Mouse (Mus musculus): ENCODE measurements around the gene Mrps15. TPM values are rescaled to one million over a fixed set of nuclear protein-coding genes. Genes with fewer than 3 reads are reported as not detected.
"Not testable (repeated sequence)": the region's sequence is repeated elsewhere in the genome, so short reads cannot be mapped to it uniquely, and the experiment has no call there.

Mrps15 gene
- total RNA-seq, 2 experiments from 2014 or later: 78.7 to 80.8 TPM

DNA sequence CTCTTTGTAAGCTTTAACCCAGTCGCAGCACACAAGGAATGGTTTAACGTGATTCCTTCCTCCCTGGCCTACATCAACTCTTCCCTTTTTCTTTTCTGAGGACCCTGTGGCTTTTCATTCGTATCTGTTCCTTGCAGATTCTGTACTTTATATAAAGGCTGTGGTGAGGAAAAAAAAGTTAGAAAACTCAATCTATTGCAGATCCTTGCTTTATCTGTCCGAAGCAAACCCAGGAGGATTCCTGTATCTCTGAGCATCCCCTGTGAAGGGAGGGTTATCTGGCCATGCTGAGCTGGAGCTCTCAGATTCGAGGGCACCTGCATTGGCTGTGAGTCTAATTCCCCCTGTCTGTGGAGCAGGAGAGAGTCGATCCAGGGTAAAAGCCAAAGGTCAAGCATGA, 22.1 kb downstream of the Mrps15 start:
- no peak for DNase-seq

DNA sequence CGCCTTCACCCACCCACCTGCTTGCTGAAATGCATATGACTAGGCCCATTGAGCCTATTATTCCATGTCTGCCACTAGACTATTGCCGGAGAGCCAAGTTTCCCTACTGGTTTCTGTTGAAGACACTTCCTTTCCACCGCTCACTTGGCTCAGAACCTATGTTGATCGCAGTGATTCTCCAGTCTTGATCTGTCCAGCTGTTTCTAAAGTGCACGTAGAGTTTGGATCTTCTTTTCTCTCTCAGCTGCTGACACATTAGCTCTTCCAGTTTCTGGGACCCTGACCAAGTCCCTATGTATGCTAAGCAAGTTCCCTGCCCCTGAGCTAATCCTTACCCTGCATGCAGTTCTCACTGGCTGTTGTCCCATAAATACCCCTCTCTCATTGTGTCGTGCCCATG, 31.1 kb downstream of the Mrps15 start:
- DNase-seq: no peak

DNA sequence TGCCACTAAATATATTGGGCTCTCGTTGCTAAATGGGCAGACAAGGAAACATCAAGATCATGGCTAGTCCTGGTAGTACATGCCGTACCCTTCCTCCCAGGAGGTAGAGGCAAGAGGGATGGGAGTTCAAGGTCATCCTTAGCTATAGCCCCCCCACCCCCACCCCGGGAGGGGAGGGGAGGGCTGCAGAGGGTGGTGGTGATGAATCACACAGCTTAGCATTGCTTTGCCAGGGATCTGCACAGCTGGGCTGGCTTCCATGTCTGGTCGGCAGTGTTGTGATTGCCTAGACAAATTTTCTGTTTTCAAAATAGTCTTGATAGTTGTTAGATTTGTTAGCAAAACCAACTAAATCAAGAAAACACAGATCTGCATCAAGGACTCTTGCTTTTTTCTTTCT, 32.5 kb downstream of the Mrps15 start:
- DNase-seq: peak in 1 of 2 experiments; percentile 21

DNA sequence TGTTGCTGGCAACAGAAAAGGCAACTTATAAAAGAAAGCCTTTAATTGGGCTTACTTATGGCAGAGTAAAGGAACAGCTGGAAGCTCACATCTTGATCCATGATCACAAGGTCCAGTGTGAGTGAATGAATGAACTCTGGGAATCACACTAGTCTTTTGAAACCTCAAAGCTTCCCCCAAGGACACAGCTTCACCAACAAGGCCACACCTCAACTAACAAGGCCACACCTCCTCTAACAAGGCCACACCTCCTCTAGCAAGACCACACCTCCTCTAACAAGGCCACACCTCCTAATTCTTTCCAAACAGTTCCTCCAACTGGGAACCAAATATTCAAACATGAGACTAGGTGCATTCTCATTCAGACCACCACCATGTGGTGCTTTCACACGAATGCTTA, 34.9 kb downstream of the Mrps15 start:
- DNase-seq: no peak

DNA sequence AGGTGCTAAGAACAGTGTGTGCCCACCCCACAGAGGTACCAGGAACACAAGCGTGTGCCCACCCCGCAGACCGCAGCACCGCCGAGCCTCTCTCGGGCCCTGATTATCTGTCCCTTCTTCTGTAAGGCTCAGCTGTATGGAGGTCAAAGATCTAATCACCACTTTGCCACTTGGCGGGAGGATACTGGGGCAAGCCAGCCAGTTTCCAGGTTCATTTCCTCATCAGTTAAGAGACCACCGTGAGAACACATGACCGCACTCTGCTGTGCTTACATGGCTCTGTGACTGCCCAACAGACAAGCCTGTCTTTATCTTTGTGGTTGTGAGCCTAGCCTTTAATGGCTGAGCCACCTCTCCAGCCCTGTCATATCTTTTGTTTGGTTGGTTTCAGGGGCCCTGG, 36.3 kb downstream of the Mrps15 start:
- DNase-seq: no peak

DNA sequence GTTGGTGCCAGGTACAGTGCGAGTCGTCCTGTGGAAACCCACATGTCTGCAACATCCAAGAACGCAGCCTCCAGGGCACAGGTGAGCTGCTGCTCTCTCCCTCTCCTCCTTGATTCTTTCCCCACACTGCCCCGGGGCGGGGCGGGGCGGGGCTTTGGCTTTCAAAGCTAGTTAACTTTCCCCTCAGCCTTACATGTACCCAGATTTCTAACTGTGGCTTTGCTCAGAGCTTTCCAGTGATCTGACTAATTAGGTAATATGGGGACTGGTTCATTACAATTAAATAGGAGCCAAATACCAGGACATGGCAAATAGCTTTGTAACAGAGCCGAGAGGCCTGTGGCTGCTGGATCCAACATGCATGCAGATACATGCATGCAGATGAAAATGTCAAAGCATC, 37.7 kb downstream of the Mrps15 start:
- DNase-seq: no peak

DNA sequence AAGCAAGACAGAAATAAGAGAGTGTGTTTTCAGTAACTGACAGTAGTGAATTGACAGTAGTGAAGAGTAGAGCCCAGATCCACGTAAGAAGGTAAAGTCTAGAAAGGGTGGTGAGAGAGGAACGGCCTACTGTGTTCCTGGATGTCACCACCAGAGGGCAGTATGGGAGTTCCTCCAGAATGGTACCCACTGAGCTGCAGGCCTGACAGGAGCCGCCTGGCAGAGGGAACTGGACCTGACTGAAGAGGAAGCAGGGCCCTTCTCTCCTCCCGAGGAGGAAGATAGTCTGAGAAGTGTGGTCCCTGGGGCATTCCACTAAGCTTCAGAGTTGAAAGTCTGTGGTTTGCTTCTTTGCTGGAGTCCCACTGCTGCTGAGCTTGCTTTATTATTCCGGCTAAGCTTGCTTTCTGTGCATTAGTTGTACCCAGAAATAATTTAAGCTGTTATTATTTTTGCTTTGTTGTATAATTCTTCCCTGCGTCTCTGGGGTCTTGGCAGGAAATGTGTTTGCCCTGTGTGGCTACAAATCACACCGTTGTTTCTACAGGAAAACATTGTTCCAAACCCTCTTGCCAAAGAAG, 39.4 kb downstream of the Mrps15 start:
- DNase-seq: peak; percentile 87 to 88

DNA sequence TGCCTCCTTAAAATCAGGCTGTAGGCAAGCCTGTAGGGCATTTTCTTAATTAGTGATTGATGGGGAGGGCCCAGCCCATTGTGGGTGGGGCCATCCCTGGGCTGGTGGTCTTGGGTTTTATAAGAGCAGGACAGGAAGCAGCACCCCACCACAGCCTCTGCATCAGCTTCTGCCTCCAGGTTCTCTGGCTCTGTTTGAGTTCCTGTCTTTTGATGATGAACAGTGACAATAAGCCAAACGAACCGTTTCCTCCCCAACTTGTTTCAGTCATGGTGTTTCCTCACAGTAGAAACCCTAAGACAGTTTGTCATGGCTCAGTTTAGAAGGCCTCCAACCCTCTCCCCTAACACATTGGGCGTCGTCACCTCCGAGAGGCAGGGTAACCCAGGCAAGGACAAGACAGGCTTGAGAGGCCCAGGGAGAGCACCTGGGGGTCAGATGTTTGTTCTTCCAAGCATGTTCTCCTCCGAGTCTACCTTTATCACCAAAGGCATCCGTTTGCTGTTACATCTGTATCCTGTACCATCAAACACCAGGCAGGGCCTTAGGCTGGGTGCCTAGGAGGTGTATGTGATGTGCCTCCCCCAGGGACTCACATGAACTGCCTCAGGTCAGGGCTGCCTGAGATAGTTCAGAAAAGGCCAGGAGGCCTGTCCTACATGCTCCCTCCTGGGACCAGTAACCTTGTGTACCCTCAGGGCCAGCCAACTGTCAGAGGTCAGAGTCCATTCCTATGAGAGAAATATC, 43.5 kb downstream of the Mrps15 start:
- DNase-seq: no peak

DNA sequence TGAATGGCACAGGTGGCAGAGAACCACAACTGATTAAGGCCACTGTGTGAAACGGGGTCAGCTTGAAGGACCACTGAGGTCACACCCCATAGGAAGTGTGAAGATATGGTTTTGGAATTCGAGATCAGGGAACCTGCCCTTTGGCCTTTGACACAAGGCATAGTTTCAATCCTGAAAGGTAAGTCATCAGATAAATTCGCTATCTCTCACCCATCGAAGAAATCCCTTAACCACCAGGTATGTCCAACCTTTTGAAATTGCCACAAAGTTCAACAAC, 44.1 kb downstream of the Mrps15 start:
- DNase-seq: no peak

DNA sequence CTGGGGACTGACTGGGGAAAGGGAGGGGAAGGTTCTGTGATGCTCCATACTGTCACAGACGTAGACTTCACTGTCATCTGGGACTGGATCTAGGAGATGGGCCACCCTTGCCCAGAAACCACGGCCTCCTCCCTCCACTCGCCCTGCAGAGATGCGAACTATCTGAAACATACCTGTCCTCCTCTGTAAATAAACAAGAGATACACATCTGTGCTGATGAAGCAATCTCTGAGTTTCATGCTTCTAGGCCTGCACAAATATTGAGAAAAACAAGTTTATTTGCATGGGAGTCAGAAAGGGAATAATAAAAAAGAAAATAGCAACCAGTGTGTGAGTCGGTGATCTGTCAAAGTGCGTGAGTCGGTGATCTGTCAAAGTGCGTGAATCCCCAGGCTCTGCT, 45.1 kb downstream of the Mrps15 start:
- DNase-seq: no peak

DNA sequence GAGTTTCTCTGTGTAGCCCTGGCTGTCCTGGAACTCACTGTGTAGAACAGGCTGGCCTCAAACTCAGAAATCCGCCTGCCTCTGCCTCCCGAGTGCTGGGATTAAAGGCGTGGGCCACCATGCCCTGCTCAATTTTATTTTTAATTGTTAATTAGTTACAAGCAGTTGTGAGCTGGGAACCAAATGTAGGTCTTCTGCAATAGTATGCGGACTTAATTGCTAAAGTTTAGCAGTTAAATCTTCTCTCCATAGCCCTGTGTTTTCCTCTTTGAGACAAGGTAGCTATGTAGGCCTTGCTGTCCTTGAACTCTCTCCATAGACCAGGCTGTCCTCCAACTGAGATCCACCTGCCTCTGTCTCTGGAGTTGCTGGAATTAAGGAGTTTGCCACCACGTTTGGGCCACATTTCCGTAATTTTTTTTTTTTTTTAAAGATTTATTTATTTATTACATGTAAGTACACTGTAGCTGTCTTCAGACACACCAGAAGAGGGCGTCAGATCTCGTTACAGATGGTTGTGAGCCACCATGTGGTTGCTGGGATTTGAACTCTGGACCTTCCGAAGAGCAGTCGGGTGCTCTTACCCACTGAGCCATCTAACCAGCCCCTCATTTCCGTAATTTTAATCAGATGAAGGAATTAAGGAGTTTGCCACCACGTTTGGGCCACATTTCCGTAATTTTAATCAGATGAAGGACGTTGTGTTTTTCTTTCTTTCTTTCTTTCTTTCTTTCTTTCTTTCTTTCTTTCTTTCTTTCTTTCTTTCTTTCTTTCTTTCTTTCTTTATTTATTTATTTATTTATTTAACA, 49.1 kb downstream of the Mrps15 start:
- DNase-seq: not testable (repeated sequence)

DNA sequence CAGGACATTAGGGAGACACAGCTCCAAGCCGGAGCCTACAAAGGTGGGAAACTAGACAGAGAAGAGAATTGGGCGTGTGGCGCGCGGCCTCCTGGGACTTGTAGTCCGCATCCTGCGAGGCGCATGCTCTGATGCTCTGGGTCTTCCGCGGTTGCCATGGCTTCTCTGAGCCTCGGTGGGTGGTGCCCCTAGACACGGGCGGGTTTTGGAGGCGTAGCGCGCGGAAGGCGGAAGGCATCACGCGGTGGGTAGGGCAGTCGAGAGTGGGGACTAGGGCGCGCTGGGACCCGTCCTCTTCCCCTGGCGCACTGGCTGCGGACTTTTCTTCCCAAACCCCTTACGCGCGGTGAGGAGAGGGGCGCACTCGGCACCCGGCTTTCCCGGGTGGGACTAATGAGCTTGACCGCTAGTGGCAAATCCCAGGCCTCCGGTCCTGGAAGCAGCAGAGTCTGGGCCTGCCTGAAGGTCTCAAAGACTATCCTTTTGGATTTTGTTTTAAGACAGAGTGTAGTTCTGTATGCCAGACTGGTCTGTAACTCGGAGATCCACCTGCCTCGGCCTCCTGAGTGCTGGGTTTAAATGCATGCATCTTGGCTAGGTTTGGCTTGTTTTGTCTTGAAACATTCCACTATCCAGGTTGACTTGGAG, 49.9 kb downstream of the Mrps15 start, which contains the start of gene Lsm10:
Gene Lsm10, plus strand, starts transcription at position 160 of the 648 bp plus-strand sequence.
- peak; percentile 96 to 98 for DNase-seq

DNA sequence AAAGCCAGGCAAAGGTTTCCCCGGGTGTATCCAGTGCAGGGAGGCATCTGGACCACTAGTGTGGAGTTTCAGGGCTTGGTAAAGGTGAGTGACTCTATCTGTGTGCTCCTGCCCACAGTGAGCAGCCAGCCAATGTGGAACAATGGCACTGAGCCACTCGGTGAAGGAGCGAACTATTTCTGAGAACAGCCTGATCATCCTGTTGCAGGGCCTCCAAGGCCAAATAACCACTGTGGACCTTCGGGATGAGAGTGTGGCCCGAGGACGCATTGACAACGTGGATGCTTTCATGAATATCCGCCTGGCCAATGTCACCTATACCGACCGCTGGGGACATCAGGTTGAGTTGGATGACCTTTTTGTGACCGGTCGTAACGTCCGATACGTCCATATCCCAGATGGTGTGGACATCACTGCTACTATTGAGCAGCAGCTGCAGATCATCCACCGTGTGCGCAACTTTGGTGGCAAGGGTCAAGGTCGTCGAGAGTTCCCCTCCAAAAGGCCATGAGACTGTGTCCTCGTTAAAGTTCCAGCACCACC, 51.1 kb downstream of the Mrps15 start:
- peak in 1 of 2 experiments; percentile 30 for DNase-seq

DNA sequence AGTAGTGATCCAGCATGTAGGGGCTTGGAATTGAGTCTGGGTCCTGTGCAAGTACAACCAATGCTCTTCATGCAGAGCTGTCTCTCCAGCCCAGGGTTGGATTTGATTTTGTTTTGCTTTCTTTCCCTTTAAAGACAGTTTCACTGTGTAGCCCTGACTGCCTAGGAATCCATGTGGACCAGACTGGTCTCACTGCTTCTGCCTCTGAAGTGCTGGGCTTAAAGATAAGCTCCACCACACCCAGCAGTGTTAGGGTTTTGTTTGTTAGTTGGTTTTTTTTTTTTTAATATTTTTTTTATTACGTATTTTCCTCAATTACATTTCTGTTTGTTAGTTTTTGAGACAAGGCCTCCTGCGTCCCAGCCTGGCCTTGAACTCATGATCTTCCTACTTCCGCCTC, 52.6 kb downstream of the Mrps15 start:
- no peak for DNase-seq

DNA sequence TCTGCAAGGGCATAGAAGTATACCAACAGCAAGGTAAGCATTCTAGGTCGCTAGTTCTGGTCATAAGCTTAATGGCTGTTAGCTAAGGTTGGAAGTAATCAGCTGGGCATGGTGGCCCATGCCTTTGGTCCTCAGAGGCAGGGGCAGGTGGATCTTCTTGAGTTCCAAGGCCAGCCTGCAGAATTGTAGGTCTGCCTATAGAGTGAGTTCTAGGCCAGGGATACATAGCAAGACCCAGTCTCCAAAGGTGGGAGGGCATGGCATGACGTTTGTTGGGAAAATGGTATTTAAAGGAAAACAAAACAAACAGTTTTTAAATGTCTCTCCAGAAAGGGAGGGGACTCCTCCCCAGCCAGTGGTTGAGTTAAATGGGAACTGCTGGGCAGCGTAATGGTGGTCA, 54.0 kb downstream of the Mrps15 start:
- DNase-seq: no peak

DNA sequence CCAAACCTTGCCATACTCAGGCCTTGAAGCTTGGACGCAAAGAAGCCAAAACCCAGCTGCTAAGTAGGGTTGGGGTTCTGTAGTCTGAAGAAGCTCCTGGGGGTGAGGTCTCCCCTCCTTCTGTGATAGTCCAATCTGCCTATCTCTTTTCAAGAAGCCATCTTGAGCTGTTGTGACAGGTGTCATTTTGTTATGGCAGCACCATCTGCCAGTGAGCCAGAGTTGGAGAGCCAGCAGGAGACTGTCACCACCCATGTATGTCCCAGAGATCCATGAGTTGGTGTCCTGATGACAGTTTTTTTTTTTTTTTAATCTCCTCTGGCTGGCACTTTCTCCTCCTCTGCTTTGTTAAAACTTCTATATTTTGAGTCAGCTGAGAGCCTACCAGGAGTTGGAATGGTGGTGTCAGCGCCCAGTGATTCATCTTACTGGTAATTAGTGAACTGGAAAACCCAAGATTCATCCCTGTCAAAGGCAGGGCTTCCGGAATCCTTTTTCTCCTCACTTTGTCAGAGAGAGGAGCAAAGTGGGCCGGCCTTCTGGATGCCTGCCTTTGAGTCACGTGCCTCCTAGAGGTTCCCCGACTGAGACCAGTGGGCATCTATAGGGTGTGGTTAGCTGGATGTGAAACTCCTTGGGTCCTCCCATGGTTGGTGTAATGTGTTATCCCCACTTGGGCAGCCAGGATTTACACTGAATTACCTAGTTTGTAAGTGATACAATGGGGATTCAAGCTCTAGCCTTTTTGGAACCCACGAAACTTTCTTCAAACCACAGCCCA, 55.5 kb downstream of the Mrps15 start:
- DNase-seq: peak; percentile 49 to 54

DNA sequence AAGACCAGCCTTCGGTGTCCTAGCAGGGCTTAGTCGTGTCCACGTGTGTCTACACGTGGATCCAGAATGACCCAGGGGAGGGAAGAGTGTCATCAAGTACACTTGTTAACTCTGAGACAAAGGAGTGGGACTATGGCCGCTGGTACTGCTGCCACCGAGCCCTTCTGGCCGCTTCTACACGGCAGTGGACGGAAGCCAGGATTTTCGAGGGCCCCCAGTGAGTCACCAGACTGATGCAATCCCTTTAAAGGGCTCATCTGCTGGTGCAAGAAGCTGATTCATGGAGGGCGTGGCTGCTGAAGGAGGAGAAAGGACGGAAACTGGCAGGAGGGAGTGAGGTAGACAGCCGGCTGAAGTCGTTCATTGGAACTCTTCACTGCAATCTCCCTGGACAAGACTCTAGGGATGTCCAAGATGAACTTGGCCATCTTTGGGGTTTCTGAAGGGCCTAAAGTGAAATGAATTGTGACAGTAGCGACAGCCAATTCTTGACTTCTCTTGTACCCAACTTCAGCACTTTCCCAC, 56.4 kb downstream of the Mrps15 start:
- DNase-seq: peak; percentile 92 to 96

DNA sequence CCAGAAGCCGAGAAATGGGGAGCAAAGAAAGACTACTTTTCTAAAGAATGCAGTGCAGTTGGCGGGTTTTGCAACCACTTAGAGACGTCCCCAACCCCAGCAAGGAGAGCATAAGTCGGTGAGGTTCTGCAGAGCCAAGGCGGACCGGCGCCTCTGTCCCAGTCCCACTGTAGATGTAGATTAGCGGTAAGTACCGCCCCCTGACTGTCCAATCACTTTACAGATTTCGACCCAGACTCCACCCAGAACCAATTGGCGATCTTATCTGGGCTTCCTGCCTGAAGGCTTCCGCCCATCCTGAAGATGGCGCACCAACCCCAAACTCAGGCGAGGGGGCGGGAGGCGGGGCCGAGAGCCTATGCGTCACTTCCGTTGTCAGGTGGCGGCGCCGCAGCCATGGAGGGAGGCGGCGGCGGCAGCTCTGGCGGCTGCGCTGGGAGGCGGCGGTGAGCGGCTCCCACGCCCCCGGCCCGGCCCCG, 56.9 kb downstream of the Mrps15 start, which contains the start of gene Stk40:
Gene Stk40, plus strand, starts transcription at position 368 of the 479 bp plus-strand sequence.
- DNase-seq: peak; percentile 96 to 98

DNA sequence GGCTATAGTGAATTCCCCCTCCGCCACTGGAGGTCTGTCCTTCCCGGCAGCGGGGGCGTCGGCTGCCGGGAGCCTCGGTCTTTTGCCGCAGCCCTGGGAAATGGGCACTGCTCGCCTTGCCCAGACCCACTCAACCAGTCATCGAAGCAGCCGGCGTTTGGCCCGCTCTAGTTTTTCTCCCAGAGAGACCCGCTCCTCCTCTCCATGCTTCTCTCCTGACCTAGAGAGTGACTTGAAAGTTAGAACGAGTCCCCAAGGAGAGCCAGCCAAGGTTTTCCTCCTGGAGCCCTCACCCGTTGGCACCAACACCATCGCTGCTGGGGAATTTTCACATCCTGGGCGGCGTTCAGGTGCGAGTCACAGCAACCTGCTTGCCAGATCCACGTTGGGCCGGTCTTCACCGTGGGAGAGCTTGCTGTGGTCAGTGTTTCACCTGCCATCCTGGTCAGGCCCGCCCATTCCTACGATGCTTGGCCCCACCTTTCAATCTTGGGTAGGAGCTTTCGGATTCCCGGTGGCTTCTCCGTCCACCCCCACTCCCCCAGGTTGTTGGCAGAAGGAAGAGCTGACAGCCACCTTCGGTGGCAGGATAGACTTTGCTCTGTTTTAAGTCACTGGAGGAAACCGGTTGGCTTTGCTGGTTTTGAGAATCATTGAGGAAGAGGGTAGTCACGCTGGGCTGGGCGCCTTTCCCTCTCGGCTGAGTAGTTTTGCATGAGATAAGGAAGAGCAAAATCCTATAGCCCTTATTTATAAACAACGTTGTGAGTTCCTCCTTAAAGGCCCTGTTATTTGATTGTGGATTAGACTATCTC, 57.7 kb downstream of the Mrps15 start:
- DNase-seq: peak; percentile 38 to 52

Data from heart, adult 18-20 months (tissue).